Mouse (Mus musculus) thymus, postnatal 25 days (tissue): ENCODE results near the gene Hist1h3a.
"Not testable (repeated sequence)": the region's sequence is repeated elsewhere in the genome, so short reads cannot be mapped to it uniquely, and the experiment has no call there.

Experiments
- DNase-seq: peaks from one replicate; pipeline ENCODE4 v3.0.0; 2022

The Hist1h3a gene

DNA sequence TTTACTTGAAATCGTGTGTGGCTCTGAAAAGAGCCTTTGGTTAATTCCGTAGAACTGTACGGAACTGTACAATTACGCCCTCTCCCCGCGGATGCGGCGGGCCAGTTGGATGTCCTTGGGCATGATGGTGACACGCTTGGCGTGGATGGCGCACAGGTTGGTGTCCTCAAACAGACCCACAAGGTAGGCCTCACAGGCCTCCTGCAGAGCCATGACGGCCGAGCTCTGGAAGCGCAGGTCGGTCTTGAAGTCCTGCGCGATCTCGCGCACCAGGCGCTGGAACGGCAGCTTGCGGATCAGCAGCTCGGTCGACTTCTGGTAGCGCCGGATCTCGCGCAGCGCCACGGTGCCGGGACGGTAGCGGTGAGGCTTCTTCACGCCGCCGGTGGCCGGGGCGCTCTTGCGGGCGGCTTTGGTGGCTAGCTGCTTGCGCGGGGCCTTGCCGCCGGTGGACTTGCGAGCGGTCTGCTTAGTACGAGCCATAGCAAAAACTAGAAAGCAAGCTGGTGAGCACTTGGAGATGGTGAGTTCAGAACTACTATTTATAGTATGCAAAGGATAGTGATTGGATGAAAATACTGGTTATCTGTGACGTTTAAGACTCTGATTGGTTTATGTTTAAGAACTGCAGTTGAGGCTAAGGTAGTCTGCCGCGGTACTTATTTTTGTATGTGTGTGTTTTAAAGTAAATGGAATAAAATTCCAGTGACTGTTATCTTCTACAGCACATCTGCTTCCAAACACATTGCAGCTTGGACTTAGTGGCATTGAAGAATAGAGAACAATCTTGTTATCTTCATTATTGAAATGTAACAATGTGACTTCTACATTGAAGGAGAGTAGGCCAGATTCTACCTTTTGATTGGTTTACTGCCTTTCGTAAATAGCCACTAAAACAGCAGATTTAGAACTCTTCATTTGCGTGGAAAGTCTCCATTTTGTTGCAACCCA lies at the start of gene Hist1h3a:
Gene Hist1h3a, minus strand, starts transcription at position 516 of the 951 bp plus-strand sequence.
- DNase-seq: peak; percentile 75

DNA sequence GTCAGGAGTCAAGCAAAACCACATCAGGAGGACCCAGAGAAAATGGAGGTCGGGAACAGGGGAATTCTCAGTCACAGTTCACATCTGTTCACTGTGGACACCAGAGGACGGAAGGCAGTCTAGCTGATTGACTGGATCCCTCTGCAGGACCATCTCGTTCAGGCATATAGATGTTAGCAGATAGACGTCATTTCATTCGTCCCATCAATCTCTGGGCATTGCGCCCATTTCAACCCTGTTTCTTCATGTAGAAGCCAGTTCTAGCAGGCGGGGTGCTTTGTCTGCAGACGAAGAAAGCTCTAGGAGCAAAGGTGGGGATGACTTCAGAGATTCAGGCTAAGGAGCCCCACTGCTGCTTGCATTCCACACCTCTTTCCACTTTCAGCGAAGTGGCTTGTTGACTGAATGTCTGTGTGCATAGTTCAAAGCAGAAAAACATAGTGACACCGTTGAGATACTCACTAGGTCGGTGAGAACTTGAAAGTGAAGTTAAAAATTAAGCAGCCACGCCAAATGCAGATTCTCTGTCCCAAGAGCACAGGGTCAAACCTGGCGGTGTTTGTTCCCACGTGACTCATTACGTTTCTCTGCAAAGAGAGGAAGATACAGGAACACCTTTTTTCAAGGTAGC lies 44.4 kb upstream of the Hist1h3a start, which contains the start of gene Slc17a2:
Gene Slc17a2, plus strand, starts transcription at position 572 of the 631 bp plus-strand sequence.
- no peak for DNase-seq

DNA sequence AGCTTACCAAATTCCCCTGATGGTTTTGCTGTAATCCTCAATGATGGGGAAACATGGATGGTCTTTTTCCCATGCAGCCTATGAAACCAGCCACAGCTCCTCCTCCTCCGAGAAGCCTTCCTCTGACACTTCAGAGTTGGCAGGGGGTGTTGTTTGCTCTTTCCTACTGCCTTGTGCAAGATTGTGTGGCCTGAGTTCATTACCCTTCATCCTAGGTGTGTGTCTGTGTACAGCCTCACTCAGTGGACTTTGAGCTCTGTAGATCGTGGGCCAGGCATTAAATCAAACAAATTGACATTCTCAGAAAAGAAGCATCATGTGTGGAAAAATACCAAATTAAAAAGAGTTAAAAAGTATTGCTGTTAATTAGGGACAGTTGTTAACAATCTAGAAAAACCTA lies 42.3 kb upstream of the Hist1h3a start:
- no peak for DNase-seq

DNA sequence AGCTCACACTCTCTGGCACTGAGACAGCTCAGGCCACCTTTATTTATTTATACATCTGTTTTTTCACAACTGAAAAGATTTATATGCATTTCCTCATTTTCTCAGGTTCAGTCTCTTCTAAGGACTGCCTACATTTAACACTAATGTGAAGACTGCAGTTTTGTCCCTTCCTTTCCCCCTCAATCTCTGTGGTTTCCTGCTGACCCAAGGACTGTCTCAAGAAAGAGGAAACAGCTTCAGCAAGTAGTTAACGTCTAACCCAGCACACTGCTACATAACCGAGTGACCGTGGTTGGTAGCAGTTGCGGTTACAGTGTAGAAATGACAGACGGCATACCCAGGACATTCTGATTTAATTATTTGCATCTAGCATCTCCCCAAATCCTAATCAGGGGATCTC lies 37.2 kb upstream of the Hist1h3a start:
- DNase-seq: no peak

DNA sequence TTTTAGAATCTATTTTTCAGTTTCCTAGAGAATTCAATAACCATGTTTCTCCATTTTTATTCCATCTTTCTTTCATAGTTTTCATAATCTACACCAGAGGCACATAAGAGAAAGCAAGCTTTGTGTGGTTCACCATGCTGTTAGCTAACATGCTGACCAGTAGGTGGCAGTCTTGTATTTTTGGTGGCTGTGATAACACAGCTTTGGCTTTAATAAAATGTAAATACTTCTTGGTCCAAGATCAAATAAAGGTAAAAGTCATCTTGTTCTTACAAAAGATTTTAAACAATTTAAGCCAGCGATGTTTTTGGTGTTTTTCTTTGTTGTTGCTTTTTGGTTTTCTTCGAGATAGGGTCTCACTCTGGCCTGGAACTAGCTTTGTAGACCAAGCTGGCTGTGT lies 30.3 kb upstream of the Hist1h3a start:
- peak; percentile 41 for DNase-seq

DNA sequence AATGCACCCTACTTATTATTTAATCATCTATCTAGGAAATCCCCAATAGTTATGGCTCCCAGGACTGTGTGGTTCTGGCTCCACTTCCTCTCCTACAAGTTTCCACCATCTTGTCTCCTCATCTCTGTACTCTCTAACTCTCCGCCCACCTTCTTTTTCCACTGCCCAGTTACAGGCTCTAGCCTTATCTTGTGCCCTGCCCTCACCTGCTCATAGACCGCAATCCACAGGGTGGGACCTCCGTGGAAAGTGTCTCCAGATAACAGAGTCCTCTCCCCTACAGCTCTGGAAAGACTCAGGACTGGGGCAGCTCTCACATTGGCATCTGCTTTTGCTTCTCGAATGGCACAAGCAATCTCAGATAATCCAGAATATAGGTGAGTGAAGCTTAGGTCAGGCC lies 16.8 kb upstream of the Hist1h3a start:
- no peak for DNase-seq

DNA sequence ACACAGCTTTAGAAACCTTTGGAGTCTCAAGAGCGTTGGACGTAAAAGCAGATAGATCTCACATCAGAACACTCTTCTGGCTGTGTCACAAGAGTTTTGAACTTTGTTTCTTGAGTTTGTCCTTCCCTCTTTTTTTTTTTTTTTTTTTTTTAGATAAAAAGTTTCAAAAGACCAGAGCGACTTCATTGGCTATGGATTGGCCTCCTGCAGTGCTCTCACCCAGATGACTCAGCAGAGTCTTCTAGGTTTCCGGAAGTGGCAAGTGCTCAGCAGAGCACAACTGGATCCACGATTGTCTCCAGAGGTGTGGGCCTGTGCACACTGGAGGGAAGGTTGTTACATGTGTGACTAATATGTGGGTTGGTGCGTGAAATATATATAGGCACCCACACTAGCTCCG lies 16.2 kb upstream of the Hist1h3a start:
- no peak for DNase-seq

DNA sequence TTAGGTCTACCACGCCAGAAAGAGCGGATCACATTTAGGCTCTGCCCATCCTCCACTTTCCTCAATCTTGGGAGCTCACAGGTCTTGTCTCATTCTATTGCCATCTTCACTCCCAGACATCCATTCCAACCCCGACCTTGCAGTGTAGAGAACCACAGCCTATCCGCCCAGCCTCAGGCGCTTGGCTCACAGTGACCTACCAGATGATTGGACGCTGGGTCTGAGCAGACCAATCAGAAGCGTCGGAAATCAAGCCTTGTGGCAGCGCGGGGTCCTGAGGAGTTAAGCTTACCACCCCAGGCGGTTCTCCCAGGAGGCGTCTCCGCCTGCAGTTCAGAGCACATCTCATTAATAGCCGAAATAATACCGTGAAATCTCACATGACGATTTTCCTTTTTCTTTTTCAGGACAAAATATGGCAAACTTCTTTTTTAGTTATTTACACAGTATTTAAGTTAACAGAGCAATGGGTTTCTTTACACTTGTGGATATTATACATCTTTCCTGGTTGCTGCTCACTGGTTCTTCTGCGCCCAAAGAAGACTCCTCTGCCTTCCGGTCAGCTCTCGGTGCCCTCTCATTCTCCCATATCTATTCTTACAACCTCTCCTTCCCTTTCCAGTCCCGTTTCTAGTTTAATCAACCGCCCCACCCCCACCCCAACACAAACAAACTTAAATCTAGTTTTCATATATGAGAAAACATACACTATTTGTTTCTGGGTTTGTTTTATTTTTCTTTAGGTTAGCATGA lies 10.6 kb upstream of the Hist1h3a start:
- no peak for DNase-seq

DNA sequence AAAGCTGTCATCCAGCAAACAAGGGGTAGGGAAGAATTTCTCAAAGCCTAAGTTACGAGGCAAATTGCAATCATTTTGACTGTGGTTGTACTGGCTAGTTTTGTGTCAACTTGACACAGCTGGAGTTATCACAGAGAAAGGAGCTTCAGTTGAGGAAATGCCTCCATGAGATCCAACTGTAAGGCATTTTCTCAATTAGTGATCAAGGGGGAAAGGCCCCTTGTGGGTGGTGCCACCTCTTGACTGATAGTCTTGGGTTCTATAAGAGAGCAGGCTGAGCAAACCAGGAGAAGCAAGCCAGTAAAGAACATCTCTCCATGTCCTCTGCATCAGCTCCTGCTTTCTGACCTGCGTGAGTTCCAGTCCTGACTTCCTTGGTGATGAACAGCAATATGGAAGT lies 7.4 kb upstream of the Hist1h3a start, which contains the start of gene Trim38:
Gene Trim38, plus strand, starts transcription at position 301 of the 400 bp plus-strand sequence.
- not testable (repeated sequence) for DNase-seq

DNA sequence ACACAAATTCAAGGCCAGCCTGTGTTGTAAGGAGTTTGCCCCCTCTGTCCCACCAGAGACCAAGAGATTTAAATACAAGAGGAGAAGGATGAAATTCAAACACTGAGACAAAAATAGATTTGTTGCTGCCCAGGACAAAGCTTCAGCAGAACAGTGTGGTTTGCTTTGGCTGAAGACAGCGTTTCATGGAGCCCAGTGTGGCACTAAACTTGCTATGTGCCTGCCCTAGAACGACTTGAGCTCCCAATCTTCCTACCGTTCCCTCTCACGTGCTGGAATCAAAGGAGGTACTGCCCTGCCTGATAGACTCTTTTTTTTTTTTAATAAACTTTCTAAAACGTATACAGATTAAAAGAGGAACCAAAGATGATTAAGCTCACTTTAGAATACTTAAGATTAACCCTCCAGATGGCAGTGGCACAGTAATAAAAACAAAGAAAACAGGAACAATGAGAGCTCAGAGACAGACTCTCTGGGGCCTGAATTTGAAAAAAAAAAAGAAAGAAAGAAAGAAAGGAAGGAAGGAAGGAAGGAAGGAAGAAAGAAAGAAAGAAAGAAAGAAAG lies 6.7 kb upstream of the Hist1h3a start:
- DNase-seq: no peak

DNA sequence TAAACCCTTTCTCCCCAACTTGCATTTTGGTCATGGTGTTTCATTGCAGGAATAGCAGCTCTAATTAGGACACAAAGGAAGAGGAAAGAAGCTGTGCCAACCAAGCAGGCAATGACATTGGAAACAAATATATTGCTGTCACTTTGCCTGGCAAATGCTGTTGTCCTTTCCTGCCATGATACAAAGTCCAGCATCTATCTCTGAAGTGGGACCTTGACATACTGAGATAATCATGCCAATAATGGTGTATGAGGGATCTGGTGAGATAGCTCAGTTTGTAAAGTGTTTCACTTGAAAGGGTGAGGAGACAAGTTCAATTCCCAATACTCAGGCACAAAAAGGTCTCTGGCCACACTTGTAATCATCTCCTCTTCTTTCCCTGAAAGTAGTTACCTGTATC lies 4.6 kb upstream of the Hist1h3a start:
- no peak for DNase-seq

DNA sequence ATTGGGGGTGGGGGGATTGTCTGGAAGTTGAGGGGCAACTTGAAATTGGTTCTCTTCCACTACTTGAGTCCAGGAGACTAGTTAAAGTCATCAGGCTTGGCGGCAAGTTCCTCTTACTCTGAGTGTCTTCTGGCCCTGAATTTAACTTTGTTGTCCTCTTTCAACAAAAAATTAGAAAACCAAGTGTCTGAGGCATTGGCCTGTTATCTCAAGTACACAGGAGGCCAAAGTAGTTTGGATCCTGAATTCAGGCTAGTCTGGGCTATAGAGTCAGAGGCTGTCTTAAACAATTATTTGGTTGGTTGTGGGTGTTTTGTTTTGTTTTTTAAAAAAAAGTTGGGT lies 3.0 kb upstream of the Hist1h3a start:
- DNase-seq: no peak

DNA sequence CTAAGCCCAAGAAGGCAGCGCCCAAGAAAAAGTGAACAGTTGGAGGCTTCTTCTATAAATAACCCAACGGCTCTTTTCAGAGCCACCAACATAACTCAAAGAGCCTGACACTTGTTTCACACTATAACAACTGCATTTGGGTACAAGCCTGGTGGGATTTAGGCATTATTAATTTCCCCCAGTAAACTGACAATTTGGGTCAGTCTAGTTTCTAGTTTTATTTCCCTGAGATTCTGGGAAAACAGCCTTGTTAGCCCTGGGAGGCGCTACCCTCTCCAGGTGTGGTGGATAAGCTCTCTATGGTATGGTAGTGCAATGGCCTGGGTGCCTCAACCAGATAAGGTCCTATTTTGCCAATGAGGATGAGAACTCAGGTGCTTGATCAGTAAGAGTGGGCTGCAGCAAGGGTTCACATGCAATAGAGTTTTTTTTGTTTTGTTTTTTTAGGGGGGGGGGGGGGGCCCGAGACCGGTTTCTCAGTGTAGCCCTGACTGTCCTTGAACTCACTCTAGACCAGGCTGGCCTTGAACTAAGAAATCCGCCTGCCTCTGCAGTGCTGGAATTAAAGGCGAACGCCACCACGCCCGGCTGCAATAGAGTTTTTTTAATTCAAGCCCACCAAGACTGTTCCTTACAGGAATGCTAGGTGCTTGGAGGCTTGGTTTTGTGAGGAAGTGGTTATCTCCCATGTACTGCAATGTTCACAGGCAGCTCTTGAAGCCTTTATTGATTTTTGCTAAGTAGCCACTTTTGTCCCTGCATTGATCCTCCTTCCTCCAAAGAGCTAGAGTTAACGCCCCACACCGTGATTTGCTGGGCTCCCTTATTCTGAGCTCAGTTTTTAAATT lies 2.4 kb upstream of the Hist1h3a start:
- DNase-seq: no peak

DNA sequence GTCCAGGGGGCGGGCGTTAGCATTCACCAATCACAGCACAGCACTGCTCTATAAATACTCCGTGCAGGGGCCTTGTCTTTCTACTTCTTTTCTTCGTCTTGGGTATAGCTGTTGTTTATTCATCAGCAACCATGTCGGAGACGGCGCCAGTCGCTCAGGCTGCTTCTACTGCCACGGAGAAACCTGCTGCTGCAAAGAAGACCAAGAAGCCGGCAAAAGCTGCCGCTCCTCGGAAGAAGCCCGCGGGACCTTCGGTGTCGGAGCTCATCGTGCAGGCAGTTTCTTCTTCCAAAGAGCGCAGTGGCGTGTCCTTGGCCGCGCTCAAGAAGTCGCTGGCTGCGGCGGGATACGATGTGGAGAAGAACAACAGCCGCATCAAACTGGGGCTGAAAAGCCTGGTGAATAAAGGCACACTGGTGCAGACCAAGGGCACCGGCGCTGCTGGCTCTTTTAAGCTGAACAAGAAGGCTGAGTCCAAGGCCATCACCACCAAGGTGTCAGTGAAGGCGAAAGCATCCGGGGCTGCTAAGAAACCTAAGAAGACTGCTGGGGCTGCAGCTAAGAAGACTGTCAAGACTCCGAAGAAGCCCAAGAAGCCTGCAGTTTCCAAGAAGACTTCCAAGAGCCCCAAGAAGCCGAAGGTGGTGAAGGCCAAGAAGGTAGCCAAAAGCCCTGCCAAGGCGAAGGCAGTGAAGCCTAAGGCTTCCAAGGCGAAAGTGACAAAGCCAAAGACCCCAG lies 1.6 kb upstream of the Hist1h3a start, which contains the start of gene Hist1h1a:
Gene Hist1h1a, plus strand, starts transcription at position 81 of the 738 bp plus-strand sequence.
- peak; percentile 92 for DNase-seq

DNA sequence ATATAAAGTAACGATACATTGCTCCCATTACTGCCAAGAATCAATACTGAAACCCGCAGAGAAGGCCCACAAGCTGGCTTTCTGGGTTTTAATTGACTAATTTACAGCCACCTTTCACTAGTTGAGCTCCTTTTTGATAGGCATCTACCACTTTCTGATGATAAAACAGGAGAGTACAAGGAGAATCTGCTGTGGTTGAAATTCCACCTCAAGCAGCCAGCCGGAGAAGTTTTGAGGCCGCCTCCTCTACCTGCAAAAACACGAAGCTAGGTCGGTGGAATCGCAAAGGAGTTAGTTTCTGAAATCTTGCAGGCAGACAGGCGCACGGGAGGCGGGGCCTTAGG lies 1.0 kb upstream of the Hist1h3a start:
- DNase-seq: no peak

DNA sequence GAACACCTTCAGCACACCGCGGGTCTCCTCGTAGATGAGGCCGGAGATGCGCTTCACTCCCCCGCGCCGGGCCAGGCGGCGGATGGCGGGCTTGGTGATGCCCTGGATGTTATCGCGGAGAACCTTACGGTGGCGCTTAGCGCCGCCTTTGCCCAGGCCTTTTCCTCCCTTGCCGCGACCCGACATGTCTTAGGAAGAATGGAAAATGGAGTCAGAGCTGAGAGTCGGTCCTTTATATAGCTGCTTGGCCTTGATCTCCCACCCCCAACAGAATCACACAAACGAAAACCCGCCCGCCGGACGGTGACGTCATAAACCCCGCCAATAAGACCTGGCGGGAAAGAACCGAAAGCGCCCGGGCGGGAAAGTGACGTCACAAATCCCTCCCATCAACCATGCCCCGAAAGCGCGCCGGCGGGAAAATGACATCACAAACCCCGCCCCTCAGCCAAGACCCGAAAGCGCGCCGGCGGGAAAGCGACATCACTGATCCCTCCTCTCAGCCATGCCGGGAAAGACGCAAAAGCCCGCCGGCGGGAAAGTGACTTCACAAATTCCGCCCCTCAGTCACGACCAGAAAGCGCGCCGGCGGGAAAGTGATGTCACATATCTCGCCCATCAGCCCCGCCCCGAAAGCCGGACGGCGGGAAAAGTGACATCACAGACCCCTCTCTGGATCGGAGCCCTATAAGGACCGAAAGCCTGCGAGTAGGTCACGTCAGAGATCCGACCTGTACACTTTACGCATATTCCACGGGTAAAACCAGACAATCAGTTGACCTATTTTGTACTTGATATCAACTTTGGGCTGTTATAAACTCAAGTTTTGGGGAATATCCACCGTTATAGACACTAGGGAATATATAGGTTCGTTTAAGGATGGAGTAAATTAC lies 968 bp downstream of the Hist1h3a start, which contains the start of gene Hist1h4a:
Gene Hist1h4a, minus strand, starts transcription at position 259 of the 893 bp plus-strand sequence.
- peak; percentile 98 for DNase-seq

DNA sequence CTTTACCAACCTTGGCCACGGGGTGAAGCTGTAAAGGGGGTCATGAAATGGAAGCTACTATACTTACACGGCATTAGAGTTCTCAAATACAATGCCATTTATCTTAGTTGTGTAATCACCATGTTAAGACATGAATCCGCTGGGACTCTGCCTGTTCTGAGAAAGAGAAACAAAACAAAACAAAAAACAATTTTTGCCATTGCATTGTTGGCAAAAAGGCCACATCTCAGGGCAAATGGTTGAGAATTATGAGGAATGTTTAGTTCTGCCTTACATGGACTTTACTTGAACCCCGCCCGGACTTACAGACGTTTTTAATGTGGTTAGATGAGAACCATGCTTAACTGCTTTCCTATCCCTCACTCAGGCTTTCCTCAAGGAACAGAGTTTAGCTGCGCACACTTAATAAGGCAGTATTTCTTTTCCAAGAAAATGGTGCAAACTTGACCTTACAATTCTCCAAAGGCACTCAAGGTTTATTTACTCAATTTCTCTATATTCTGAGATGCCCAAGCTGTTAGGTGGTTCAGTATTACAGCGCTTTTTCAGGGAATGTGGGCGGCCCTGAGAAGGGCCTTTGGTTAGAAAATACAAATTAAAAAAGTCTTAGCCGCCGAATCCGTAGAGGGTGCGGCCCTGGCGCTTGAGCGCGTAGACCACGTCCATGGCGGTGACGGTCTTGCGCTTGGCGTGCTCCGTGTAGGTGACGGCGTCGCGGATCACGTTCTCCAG lies 1.8 kb downstream of the Hist1h3a start:
- DNase-seq: peak; percentile 56

DNA sequence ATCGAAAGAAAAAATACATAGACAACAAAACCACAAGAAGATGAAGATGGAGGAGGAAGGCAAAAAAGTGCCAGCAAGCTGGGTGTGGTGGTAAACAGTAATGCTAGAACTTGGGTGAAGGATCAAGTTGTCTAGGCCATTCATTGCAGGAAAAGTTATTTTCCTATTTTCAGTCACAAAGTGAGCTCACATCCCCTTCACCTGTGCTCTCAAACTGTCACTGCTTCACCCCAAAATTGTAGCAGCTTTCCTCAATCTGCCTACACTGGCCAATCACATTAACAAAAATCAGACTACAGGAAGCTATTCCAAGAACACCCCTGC lies 2.3 kb downstream of the Hist1h3a start:
- DNase-seq: no peak

DNA sequence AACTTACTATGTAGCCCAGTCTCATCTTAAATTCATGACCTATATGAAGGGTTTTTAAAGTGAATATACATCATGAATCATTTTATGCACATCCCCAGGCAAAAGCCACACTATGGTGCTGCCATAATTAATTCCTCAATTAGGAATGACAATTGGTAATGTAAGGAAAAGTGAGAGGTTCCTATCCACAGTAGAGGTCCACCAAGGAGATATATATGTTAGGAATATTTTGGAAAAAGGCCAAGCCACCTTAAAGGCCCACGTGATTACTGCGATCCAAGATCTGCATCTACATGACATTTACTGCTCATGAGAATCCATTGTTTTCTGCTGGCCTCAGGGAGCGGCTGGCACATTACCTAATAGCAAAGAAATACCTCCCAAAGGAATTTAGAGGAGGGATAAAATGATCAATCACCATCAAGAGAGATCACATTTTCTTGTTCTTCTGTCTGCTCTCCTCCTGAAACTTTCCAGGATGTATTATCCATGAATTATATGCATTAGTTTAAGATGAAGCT lies 2.9 kb downstream of the Hist1h3a start:
- DNase-seq: no peak
